Mouse (Mus musculus): ENCODE results near the gene Slx4ip.

Gene Slx4ip

DNA sequence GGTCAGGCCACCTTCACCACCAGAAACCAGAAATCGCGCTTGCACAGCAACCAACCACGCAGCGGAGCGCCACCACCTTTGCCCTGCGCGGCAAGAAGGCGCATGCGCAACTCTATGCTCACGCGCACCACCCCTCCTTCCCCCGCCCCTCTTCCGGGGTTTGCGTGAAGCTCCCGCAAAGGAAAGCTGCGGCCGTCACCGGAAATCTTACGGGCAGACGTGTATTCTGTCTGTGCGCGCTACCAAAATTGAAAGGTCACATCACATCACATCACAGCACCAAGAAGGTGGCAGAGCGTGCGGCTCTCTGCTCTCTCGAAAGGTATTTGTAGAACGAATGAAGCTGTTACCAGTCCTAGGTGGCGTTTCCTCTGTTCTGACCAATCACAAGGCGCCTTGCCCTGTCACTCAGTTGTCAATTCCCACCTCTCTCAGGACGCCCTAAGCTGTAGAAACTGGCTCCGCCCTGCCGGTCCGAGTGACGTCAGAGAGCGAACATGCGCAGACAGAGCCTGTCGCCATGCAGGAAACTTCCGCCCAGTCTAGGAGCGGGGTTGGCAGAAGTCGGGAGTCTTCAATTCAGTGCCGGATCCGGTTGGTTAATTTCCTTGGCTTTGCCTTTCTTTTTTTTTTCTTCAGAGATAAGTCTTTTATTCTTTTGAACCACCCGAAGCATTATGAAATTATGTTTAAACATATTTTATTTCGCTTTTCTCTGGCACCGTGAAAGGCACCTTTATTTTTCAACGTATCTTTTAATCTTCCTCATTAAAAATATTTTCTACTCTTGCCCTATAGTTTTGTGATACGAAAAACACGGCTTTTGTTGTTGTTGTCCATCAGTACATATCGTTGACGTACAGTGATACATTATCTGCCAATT lies at the start of gene Slx4ip, which contains the start of the genes AL731706.1 and Mkks:
Gene Slx4ip (plus strand): TSS at position 151 of the 883 bp plus-strand sequence.
Gene AL731706.1 (minus strand): TSS at position 322 of the 883 bp plus-strand sequence.
Gene Mkks (minus strand): TSS at position 322 of the 883 bp plus-strand sequence.
- DNase-seq (ENCODE audit: low read depth, low spot score) = peak; percentile 100

- DNase-seq (ENCODE audit: low read depth, low spot score) = no peak
Measured at GRCm38 (mm10) chr2:136850366-136850765, 40.7 kb upstream of the Slx4ip start.

GRCm38 (mm10) chr2:136854543-136855388 lies 36.3 kb upstream of the Slx4ip start:
- no peak for DNase-seq (ENCODE audit: low read depth, low spot score)

DNA sequence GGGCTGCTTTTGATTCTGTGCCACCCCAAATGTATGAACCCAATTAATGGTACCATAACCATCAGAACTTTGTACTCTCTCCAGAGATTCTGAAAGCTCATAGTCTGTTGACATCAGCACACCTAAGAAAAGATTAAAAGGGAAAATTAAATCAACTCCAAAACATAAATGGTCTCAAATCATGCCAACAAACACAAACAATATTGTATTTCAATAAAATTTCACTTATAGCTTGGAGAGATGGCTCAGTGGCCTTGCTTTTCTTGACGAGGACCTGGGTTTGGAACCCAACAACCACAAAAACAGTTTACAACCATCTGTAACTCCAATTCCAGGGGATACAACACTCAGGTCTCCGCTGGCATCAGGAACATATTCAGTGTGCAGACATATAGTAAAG lies 5.4 kb upstream of the Slx4ip start, which contains the start of gene AL731706.2:
Gene AL731706.2 (minus strand): TSS at position 101 of the 400 bp plus-strand sequence.
- DNase-seq (ENCODE audit: low read depth, low spot score) = no peak

DNA sequence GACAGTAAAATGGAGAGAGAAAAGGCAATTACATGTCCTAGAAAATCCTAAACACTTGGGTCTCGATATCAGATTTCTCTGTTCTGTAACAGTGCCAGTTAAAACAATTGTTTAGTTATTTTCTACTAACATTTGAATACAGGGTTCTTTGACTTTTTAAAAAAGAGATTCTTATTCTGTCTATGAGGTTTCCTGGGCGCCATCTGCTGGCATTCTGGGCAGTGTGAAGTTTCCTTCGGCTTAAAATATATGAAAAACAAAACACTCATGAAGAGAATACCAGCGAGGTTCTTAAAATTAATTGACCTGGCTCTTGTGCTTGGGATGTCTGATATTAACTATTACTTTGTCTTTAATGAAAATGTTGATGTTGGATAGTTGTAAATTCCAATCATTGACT lies 4.2 kb upstream of the Slx4ip start:
- DNase-seq (ENCODE audit: low read depth, low spot score) = no peak

DNA sequence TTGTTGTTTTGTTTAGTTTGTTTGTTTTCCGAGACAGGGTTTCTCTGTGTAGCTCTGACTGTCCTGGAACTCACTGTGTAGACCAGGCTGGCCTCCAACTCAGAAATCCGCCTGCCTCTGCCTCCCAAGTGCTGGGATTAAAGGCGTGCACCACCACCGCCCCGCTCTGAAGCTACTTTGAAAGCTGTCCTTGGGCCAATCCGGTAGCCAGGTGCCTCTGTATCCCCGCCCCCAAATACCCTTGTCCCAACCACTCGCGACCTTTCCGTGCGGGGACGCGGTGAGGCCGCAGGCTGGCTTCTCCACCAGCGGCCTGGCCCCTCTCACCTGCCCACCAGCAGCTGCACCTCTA lies 326 bp upstream of the Slx4ip start:
- peak; percentile 88 for DNase-seq (ENCODE audit: low read depth, low spot score)

DNA sequence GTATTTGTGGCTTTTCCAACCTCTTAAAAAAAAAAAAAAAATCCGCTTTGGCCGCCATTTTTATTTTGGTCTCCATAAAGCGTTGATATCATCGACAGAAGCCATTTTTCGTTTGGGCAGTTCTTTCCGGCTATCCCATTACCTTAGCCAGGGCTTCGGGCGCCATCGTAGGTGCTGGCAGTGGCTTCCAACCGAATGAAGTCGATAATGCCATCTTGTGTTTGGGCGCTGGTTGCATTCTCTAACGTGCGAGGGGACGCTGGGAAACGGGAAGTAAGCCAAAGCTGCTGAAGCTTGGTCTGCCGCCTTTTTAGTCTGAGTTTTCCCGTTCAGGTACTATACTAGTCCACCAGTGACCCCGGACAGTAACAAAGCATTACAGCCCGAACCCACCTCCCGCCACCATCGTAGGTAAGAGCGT lies 943 bp downstream of the Slx4ip start:
- DNase-seq (ENCODE audit: low read depth, low spot score) = peak; percentile 98

- DNase-seq (ENCODE audit: low read depth, low spot score) = no peak
Measured at GRCm38 (mm10) chr2:136894494-136894893, 3.5 kb downstream of the Slx4ip start.

DNA sequence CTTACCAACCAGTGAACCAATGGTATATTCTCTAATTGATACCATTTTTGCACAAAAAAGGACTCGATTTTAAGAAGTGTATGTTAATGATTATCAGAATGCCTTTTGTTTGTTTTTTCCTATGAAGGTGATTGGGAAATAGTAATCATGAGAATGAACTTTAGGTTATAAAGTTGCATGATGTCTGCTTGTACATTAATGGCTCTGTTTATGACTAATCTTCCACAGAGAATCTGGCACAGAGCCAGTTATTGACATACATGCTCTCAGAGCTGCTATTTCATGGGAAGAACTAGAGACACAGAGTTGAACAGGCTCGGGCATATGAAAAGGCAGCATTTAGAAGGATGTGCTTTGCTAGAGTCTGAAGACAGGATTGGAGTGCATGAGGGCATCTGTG lies 5.1 kb downstream of the Slx4ip start:
- DNase-seq (ENCODE audit: low read depth, low spot score) = no peak

DNA sequence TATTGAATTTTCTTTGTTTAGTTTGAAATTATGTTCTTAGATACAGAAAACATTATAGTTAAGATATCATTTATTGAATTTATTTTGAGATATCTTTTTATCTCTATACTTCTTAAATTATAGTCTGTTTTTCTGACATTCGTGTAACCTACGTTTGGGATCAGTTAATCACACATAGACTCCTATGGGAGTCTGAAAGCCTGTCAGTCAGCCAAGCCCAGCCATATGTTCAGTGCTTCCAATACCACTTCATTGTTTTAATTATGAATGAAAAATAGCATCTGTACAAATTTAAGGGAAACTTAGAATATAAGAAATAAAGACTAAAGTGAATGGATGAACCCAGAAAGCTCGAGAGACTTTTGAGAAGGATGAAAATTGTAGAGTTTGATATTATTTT lies 17.6 kb downstream of the Slx4ip start:
- DNase-seq (ENCODE audit: low read depth, low spot score) = no peak

DNA sequence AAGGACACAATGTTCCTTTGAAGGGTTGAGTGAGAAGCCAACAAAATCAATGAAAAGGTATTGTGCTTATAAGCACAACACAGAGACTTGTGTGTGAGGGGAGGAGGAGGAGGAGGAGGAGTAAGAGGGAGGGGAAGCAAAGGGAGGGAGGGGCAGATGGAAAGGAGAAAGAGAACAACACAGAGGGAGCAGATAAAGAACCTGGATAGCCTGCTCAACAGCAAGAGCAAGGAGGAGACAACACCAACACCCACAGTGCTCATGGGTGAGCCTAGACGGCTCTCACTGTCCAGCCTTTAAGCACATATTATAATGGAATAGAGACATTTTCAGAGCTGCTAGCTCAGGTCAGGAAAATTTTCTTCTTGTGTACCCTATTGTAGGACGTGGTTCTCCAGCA lies 18.3 kb downstream of the Slx4ip start:
- no peak for DNase-seq (ENCODE audit: low read depth, low spot score)

DNA sequence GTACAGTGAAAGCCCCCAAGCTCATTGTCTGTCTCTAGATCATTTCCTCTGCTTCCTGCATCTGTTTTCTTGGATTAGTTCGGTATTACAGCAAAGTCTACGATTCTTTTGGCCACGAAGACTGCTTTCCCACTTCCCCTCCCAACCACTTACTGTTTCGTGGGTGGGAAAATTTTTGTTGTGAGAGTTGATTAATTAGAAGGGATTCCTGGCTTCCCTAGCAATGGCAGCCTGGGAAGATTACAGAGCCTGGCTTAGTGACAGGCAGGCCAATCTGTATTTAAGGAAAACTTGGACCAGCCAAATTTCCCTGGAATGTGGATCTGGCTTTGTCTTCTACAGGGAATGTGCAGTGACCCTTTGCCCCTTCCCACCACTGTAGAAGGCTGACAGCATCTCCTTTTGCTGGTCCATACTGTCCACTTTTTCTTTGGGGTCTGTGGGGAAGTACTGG lies 21.0 kb downstream of the Slx4ip start:
- DNase-seq (ENCODE audit: low read depth, low spot score) = no peak

GRCm38 (mm10) chr2:136913021-136913420 lies 22.0 kb downstream of the Slx4ip start:
- no peak for DNase-seq (ENCODE audit: low read depth, low spot score)

GRCm38 (mm10) chr2:136914334-136914902 lies 23.4 kb downstream of the Slx4ip start:
- no peak for DNase-seq (ENCODE audit: low read depth, low spot score)

DNA sequence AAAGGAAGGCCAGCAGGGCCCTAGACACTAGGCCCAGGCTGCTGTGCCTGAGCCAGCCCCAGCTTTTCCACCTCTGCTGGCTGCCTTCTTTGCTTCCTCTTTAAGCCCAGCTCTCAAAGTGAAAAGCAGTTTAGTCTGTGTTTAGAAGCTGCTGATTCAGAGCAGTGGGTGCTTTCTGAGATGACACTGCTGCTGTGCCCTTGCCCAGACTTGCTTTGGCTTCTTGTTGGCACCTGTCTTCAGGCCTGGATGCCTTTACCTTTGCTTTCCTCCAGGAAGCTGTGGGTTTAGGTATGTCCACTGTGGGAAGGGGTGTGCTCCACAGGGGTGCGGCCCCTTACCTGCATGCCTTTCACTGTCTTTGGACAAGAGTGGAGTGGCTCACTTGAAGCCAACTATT lies 28.4 kb downstream of the Slx4ip start:
- peak; percentile 21 for DNase-seq (ENCODE audit: low read depth, low spot score)

- DNase-seq (ENCODE audit: low read depth, low spot score) = no peak
Measured at GRCm38 (mm10) chr2:136920257-136920993, 29.4 kb downstream of the Slx4ip start.

GRCm38 (mm10) chr2:136921003-136921408 lies 30.0 kb downstream of the Slx4ip start:
- no peak for DNase-seq (ENCODE audit: low read depth, low spot score)

DNA sequence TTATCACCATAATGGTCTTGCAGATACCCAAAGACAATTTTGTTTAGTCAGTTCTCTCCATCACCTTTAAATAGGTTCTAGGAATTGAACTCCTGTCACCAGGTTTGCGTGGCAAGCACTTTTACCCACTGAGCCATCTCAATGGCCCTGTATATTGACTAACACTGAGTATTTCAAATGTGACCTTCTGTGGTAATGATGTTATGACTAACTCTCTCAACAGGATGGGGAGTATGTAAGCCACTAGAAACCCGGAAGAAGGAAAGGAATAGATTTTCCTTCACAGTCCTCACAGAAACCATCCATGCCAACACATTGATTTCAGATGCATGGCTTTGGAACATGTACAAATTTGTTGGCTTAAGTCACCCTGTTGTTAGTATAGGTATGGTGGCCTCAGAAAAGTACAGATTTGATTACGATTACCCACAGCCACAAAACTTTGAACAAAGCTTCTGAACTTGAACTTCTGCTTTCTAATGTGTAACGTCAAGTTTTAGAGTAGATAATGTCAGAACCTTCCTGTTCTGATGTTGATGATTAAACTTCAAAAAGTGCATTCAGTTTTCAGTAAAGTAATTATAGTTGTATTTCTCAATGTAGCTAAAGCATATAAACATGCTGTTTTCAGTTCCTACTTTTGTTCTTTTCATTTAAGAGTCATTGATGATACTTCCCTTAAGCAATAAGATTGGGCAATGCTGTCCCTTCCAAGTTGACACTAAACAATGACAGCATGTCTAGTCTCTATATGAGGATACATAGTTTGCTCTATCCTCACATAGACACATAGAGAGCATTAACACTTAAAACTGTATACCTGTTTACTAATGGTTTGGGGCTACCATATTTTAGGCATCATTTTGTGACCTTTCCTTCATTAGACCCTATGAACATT lies 45.6 kb downstream of the Slx4ip start:
- no peak for DNase-seq (ENCODE audit: low read depth, low spot score)

DNA sequence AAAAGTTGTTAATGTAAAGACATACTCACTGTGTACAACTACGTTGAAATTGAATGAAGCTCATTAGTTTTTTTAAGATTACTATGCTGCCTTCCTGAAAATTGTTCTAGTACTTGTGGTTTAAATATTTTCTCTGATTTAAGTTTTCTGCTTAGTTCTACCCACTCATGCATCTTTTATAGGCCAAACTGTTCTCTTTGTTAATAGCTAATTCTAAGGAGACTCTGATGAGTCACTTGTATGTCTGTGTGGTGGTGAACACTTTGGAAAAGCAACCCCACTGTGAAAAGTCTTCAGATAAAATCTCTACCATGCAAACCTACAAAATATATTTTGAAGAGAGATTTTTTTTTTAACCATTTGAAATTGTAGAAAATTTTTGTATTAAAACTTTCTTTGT lies 47.2 kb downstream of the Slx4ip start:
- no peak for DNase-seq (ENCODE audit: low read depth, low spot score)

GRCm38 (mm10) chr2:136946297-136946696 lies 55.3 kb downstream of the Slx4ip start:
- DNase-seq (ENCODE audit: low read depth, low spot score) = no peak
